In genomic region chr19:3769533-3769932, GRCm38 (mm10) we compare ENCODE assay signal across 9 mouse cellular contexts. TPM values are rescaled to one million over a fixed set of nuclear protein-coding genes. Genes with fewer than 3 reads are reported as not detected.
DNase-seq lines count a peak whose midpoint lies in the region; ATAC-seq lines count a peak whose summit lies in the region.
"Had no signal": no experiment of that assay in that cellular context is flagged by ENCODE, and none has a peak within 500 bp of the region (broad histone marks: within the 10 kb centered on the region; RNA-seq: fewer than 3 reads in every experiment).

No protein-coding gene starts in this region.

- peaks cover 11% of the 10 kb centered on the region for H3K4me1 ChIP-seq in kidney, embryonic 16.5 days (ENCODE audit: insufficient read depth, low read length)
- H3K4me1 ChIP-seq in embryonic facial prominence, embryonic 11.5 days (ENCODE audit: control insufficient read depth, insufficient read depth, low read length), result no peaks in the 10 kb centered on the region
- peaks cover 24% of the 10 kb centered on the region for H3K4me1 ChIP-seq in hindbrain, embryonic 14.5 days (replicated peaks; ENCODE audit: control insufficient read depth, insufficient read depth, low read length)
- H3K4me1 ChIP-seq in midbrain, embryonic 16.5 days (ENCODE audit: control insufficient read depth, insufficient read depth, low read length), result peaks cover 27% of the 10 kb centered on the region

- no peak for DNase-seq in kidney, adult 11 months
- DNase-seq in embryonic facial prominence, embryonic 11.5 days (ENCODE audit: low spot score), result no peak
- no peak for DNase-seq in hindbrain, embryonic 14.5 days (ENCODE audit: low spot score)
- no peak for DNase-seq in spleen, postnatal 4 days (ENCODE audit: low spot score in 2 of 2)
- DNase-seq in gastrocnemius, adult 8-10 months (ENCODE audit: low spot score in 2 of 2), result no peak
- DNase-seq in layer of hippocampus, postnatal 14 days (ENCODE audit: low spot score in 2 of 2), result no peak
- DNase-seq: adrenal gland, postnatal 25 days had no signal

- H3K9ac ChIP-seq in kidney, embryonic 16.5 days (replicated peaks; ENCODE audit: low read length), result no peak overlapping the region
- H3K9ac ChIP-seq in embryonic facial prominence, embryonic 11.5 days (replicated peaks; ENCODE audit: low read length), result no peak overlapping the region
- 0 out of 2 replicates have a peak overlapping the region, but pooled peaks have one; percentile 100 for H3K9ac ChIP-seq in hindbrain, embryonic 14.5 days
- 0 out of 2 replicates have a peak overlapping the region, but pooled peaks have one; percentile 4 for H3K9ac ChIP-seq in midbrain, embryonic 16.5 days (ENCODE audit: low read depth, low read length)

- no peak overlapping the region for H3K27ac ChIP-seq in kidney, embryonic 16.5 days (ENCODE audit: low read length)
- no peak overlapping the region for H3K27ac ChIP-seq in embryonic facial prominence, embryonic 11.5 days (replicated peaks; ENCODE audit: low read depth, low read length)
- H3K27ac ChIP-seq in hindbrain, embryonic 14.5 days, result no peak overlapping the region
- H3K27ac ChIP-seq in midbrain, embryonic 16.5 days (ENCODE audit: low read length), result no peak overlapping the region

- H3K4me2 ChIP-seq in kidney, embryonic 16.5 days (replicated peaks; ENCODE audit: low read depth, low read length), result peak overlapping the region; percentile 83
- peak overlapping the region; percentile 10; the same call in 1 of the 2 replicates for H3K4me2 ChIP-seq in embryonic facial prominence, embryonic 11.5 days (ENCODE audit: low read depth, low read length)
- H3K4me2 ChIP-seq in hindbrain, embryonic 14.5 days (replicated peaks), result peak overlapping the region; percentile 73
- H3K4me2 ChIP-seq in midbrain, embryonic 16.5 days (ENCODE audit: low read length), result peak overlapping the region; percentile 87

- H3K4me3 ChIP-seq in kidney, embryonic 16.5 days (ENCODE audit: low read length), result peak overlapping the region; percentile 85
- peak overlapping the region; percentile 3; the same call in 1 of the 2 replicates for H3K4me3 ChIP-seq in embryonic facial prominence, embryonic 11.5 days (ENCODE audit: low read depth, low read length)
- peak overlapping the region; percentile 100 for H3K4me3 ChIP-seq in hindbrain, embryonic 14.5 days (replicated peaks; ENCODE audit: low read length)
- peak overlapping the region; percentile 92 for H3K4me3 ChIP-seq in midbrain, embryonic 16.5 days (ENCODE audit: low read depth, low read length)

- H3K36me3 ChIP-seq in kidney, embryonic 16.5 days (ENCODE audit: insufficient read depth, low read length), result no peaks in the 10 kb centered on the region
- no peaks in the 10 kb centered on the region; the same call in 1 of the 2 replicates for H3K36me3 ChIP-seq in embryonic facial prominence, embryonic 11.5 days (replicated peaks; ENCODE audit: control insufficient read depth, insufficient read depth, low read depth, low read length)
- H3K36me3 ChIP-seq in hindbrain, embryonic 14.5 days (replicated peaks; ENCODE audit: control insufficient read depth, insufficient read depth), result no peaks in the 10 kb centered on the region; the same call in 1 of the 2 replicates
- H3K36me3 ChIP-seq in midbrain, embryonic 16.5 days (ENCODE audit: control insufficient read depth, insufficient read depth, low read length), result no peaks in the 10 kb centered on the region

- H3K9me3 ChIP-seq in kidney, embryonic 16.5 days (ENCODE audit: low read length), result no peaks in the 10 kb centered on the region
- H3K9me3 ChIP-seq in embryonic facial prominence, embryonic 11.5 days (replicated peaks; ENCODE audit: control insufficient read depth, low read length), result no peaks in the 10 kb centered on the region
- no peaks in the 10 kb centered on the region for H3K9me3 ChIP-seq in hindbrain, embryonic 14.5 days (ENCODE audit: control insufficient read depth, low read length)
- no peaks in the 10 kb centered on the region for H3K9me3 ChIP-seq in midbrain, embryonic 16.5 days (replicated peaks; ENCODE audit: control insufficient read depth, low read length, poor library complexity, severe bottlenecking)

- ATAC-seq in kidney, embryonic 16.5 days (ENCODE audit: low FRiP score, low TSS enrichment), result no peak
- ATAC-seq in embryonic facial prominence, embryonic 11.5 days (replicated peaks; ENCODE audit: insufficient number of reproducible peaks, low FRiP score, low TSS enrichment, low read depth), result no peak
- no peak for ATAC-seq in hindbrain, embryonic 14.5 days (ENCODE audit: low FRiP score)
- no peak for ATAC-seq in midbrain, embryonic 16.5 days

- H3K27me3 ChIP-seq in kidney, embryonic 16.5 days (ENCODE audit: insufficient read depth, low read length), result no peaks in the 10 kb centered on the region
- no peaks in the 10 kb centered on the region for H3K27me3 ChIP-seq in embryonic facial prominence, embryonic 11.5 days (ENCODE audit: control insufficient read depth, insufficient read depth, low read length)
- no peaks in the 10 kb centered on the region for H3K27me3 ChIP-seq in hindbrain, embryonic 14.5 days (ENCODE audit: control insufficient read depth, insufficient read depth, low read length)
- no peaks in the 10 kb centered on the region for H3K27me3 ChIP-seq in midbrain, embryonic 16.5 days (ENCODE audit: control insufficient read depth, insufficient read depth, low read depth, low read length)

- WGBS in kidney, embryonic 16.5 days, result 87% methylated on average over 6 of the region's 6 CpGs
- WGBS in embryonic facial prominence, embryonic 11.5 days, result 86% methylated on average over 6 of the region's 6 CpGs
- whole genome bisulfite sequencing in hindbrain, embryonic 14.5 days, result 85% methylated on average over 6 of the region's 6 CpGs
- 81% methylated on average over 6 of the region's 6 CpGs for WGBS in midbrain, embryonic 16.5 days

RNA-seq across cellular contexts. Expression of gene Kmt5b, which starts 2.3 kb away (rescaled TPM):
- 28.1 and 30.6 TPM in 2 replicates for polyA plus RNA-seq in kidney, embryonic 16.5 days (2015; fragmentation: Nextera tagmentation; extraction: Ambion mirVana)
- 28.4 and 30.8 TPM in 2 replicates for polyA plus RNA-seq in embryonic facial prominence, embryonic 11.5 days (2014; fragmentation: Nextera tagmentation; extraction: Ambion mirVana)
- 56.9 and 57.9 TPM in 2 replicates for polyA plus RNA-seq in hindbrain, embryonic 14.5 days (2014; fragmentation: Nextera tagmentation; extraction: Ambion mirVana)
- 50.3 and 59.6 TPM in 2 replicates for polyA plus RNA-seq in midbrain, embryonic 16.5 days (2015; fragmentation: Nextera tagmentation; extraction: Ambion mirVana)
- total RNA-seq in gastrocnemius, adult 8-10 months (2022), result 10 to 100 TPM; 15.5 to 21.3 (median 18.6) TPM
- 10 to 100 TPM; 59.0 to 61.5 TPM for total RNA-seq in layer of hippocampus, postnatal 14 days (2021)

Comparison
In these comparisons a context has a peak if more than half of its experiments do, and no peak if none do; other contexts are left out.
1. H3K4me2 ChIP-seq: peak in every context shown above with its lines; median percentile 87 in midbrain, embryonic 16.5 days; 83 in kidney, embryonic 16.5 days; 73 in hindbrain, embryonic 14.5 days; 10 in embryonic facial prominence, embryonic 11.5 days.
2. H3K4me3 ChIP-seq: peak in every context shown above with its lines; median percentile 100 in hindbrain, embryonic 14.5 days; 92 in midbrain, embryonic 16.5 days; 85 in kidney, embryonic 16.5 days; 3 in embryonic facial prominence, embryonic 11.5 days.
3. H3K9ac ChIP-seq: peak in hindbrain, embryonic 14.5 days (single experiment) and midbrain, embryonic 16.5 days (single experiment); none in kidney, embryonic 16.5 days (single experiment) and embryonic facial prominence, embryonic 11.5 days (single experiment).